Mouse (Mus musculus) intestine, embryonic 16.5 days (tissue): ENCODE data around the gene Pcnp. TPM values are rescaled to one million over a fixed set of nuclear protein-coding genes. Genes with fewer than 3 reads are reported as not detected.
A peak's percentile ranks its signal among the peaks of the same experiment; 100 is the strongest.

Experiments used
- ATAC-seq: fragments of 200-750 bp; cut with Nextera tagmentation; 2 replicates; pipeline ENCODE4 v1.8.0; 2017; ENCODE audit warnings: moderate TSS enrichment, moderate library complexity
- H3K27ac ChIP-seq: fragments of 300-500 bp; sonication (generic); 2 replicates; pipeline ENCODE4 v1.5.1; 2014; ENCODE audit warnings: mild to moderate bottlenecking, low read length
- H3K27me3 ChIP-seq: fragments of 300-500 bp; sonication (generic); replicated peaks from 2 replicates; pipeline ENCODE4 v1.6.1; 2014; ENCODE audit warnings: low read length, control low read depth, mixed read lengths; ENCODE audit not compliant: control insufficient read depth, insufficient read depth
- H3K36me3 ChIP-seq: fragments of 300-500 bp; sonication (generic); 2 replicates; pipeline ENCODE4 v1.6.1; 2014; ENCODE audit warnings: low read length, control low read depth; ENCODE audit not compliant: control insufficient read depth, insufficient read depth
- H3K4me1 ChIP-seq: fragments of 300-500 bp; sonication (generic); 2 replicates; pipeline ENCODE4 v1.6.1; 2014; ENCODE audit warnings: low read length, control low read depth, mixed read lengths; ENCODE audit not compliant: control insufficient read depth, insufficient read depth
- H3K4me2 ChIP-seq: fragments of 300-500 bp; sonication (generic); 2 replicates; pipeline ENCODE4 v1.6.1; 2014; ENCODE audit warnings: low read depth, low read length, control low read depth
- H3K4me3 ChIP-seq: fragments of 300-500 bp; sonication (generic); 2 replicates; pipeline ENCODE4 v1.5.1; 2014; ENCODE audit warnings: mild to moderate bottlenecking, low read length
- H3K9ac ChIP-seq: fragments of 300-500 bp; sonication (generic); 2 replicates; pipeline ENCODE4 v1.6.1; 2014; ENCODE audit warnings: low read depth, low read length
- H3K9me3 ChIP-seq: fragments of 300-500 bp; sonication (generic); 2 replicates; pipeline ENCODE4 v1.6.1; 2016; ENCODE audit warnings: low read length, control low read depth; ENCODE audit not compliant: control insufficient read depth
- WGBS: fragments of 180-500 bp; shearing (Covaris S2); extraction: QIAGEN DNeasy Blood & Tissue Kit; methylation state at CpG from one replicate; pipeline ENCODE4 v1.1.7; 2014; 5-methylcytosine and 5-hydroxymethylcytosine counted together
- polyA plus RNA-seq: library from polyadenylated mRNA; unstranded; fragments of >200 nt; fragmentation: Nextera tagmentation; extraction: Ambion mirVana; gene quantifications from 2 replicates; pipeline ENCODE4 v1.2.1, GENCODE M21; 2015

Pcnp gene
- polyA plus RNA-seq, 1 experiment from 2014 or later: 177 TPM

GRCm38 (mm10) chr16:56038090-56038489 lies 8.6 kb upstream of the Pcnp start:
- ATAC-seq: peak; percentile 33; the same call in 1 of the 2 replicates
- peak overlapping the region; percentile 91 for H3K27ac ChIP-seq
- no peaks in the 10 kb centered on the region for H3K27me3 ChIP-seq
- H3K9ac ChIP-seq: peak overlapping the region; percentile 93
- peak overlapping the region; percentile 51 for H3K4me2 ChIP-seq
- H3K4me3 ChIP-seq: peak overlapping the region; percentile 91
- peaks cover 3% of the 10 kb centered on the region for H3K36me3 ChIP-seq
- peaks cover 13% of the 10 kb centered on the region for H3K4me1 ChIP-seq
- WGBS: 27% methylated on average over 8 of the region's 8 CpGs
- H3K9me3 ChIP-seq: no peaks in the 10 kb centered on the region

- Histone ChIP-seq H3K4me1 (peaks cover 13% of the 10 kb centered on the region), H3K27me3 (no peaks in the 10 kb centered on the region), H3K36me3 (peaks cover 4% of the 10 kb centered on the region), H3K4me3 (peak within 1 kb of the TSS; percentile 91), H3K9me3 (no peaks in the 10 kb centered on the region), H3K4me2 (peak within 1 kb of the TSS; percentile 65), H3K27ac (peak within 1 kb of the TSS; percentile 91), H3K9ac (peak within 1 kb of the TSS; percentile 93)
- ATAC-seq: peak; percentile 100
- WGBS: under 1% methylated on average over 59 of the region's 63 CpGs
These were observed 7.8 kb upstream of the Pcnp start, which contains the start of gene Trmt10c for GRCm38 (mm10) chr16:56037138-56038010. Trmt10c (minus strand) TSS chr16:56037819.

GRCm38 (mm10) chr16:56036501-56036900 lies 7.0 kb upstream of the Pcnp start:
- no peak overlapping the region for H3K27ac ChIP-seq
- H3K4me1 ChIP-seq: peaks cover 13% of the 10 kb centered on the region
- no peaks in the 10 kb centered on the region for H3K27me3 ChIP-seq
- peaks cover 6% of the 10 kb centered on the region for H3K36me3 ChIP-seq
- peak overlapping the region; percentile 61 for H3K9ac ChIP-seq
- peak overlapping the region; percentile 91 for H3K4me3 ChIP-seq
- no peaks in the 10 kb centered on the region for H3K9me3 ChIP-seq
- no peak for ATAC-seq
- 46% methylated on average over 6 of the region's 6 CpGs for WGBS
- peak overlapping the region; percentile 65 for H3K4me2 ChIP-seq

- Histone ChIP-seq H3K9me3 (no peaks in the 10 kb centered on the region), H3K4me2 (no peak overlapping the region), H3K4me3 (no peak overlapping the region), H3K27ac (no peak overlapping the region), H3K36me3 (peaks cover 6% of the 10 kb centered on the region), H3K9ac (no peak overlapping the region), H3K4me1 (peaks cover 22% of the 10 kb centered on the region), H3K27me3 (no peaks in the 10 kb centered on the region)
- WGBS: 97% methylated on average over 6 of the region's 6 CpGs
- no peak for ATAC-seq
These were observed 5.0 kb upstream of the Pcnp start for GRCm38 (mm10) chr16:56034566-56034965.

GRCm38 (mm10) chr16:56028722-56029551 lies 602 bp downstream of the Pcnp start:
- Histone ChIP-seq H3K9ac (peak overlapping the region; percentile 97), H3K4me2 (peak overlapping the region; percentile 72), H3K4me3 (peak overlapping the region; percentile 90), H3K27ac (peak overlapping the region; percentile 86), H3K36me3 (peaks cover 7% of the 10 kb centered on the region; the same call in 1 of the 2 replicates), H3K27me3 (no peaks in the 10 kb centered on the region), H3K9me3 (no peaks in the 10 kb centered on the region), H3K4me1 (peaks cover 19% of the 10 kb centered on the region)
- WGBS: under 1% methylated on average over 62 of the region's 62 CpGs
- ATAC-seq: peak; percentile 94

GRCm38 (mm10) chr16:56027854-56028629 lies 1.5 kb downstream of the Pcnp start:
- H3K4me3 ChIP-seq: peak overlapping the region; percentile 90
- 41% methylated on average over 12 of the region's 12 CpGs for WGBS
- H3K4me1 ChIP-seq: peaks cover 19% of the 10 kb centered on the region
- H3K9ac ChIP-seq: peak overlapping the region; percentile 97
- H3K4me2 ChIP-seq: peak overlapping the region; percentile 72
- peaks cover 7% of the 10 kb centered on the region; the same call in 1 of the 2 replicates for H3K36me3 ChIP-seq
- no peak for ATAC-seq
- H3K9me3 ChIP-seq: no peaks in the 10 kb centered on the region
- no peak overlapping the region for H3K27ac ChIP-seq
- no peaks in the 10 kb centered on the region for H3K27me3 ChIP-seq

GRCm38 (mm10) chr16:56019660-56020059 lies 9.9 kb downstream of the Pcnp start:
- Histone ChIP-seq H3K4me2 (no peak overlapping the region), H3K9me3 (no peaks in the 10 kb centered on the region), H3K27me3 (no peaks in the 10 kb centered on the region), H3K4me3 (no peak overlapping the region), H3K36me3 (peaks cover 13% of the 10 kb centered on the region), H3K9ac (no peak overlapping the region), H3K4me1 (no peaks in the 10 kb centered on the region), H3K27ac (no peak overlapping the region)
- WGBS: 96% methylated on average over 7 of the region's 7 CpGs
- ATAC-seq: no peak

- H3K4me1 ChIP-seq: no peaks in the 10 kb centered on the region
- H3K27ac ChIP-seq: no peak overlapping the region
- H3K27me3 ChIP-seq: no peaks in the 10 kb centered on the region
- H3K9ac ChIP-seq: no peak overlapping the region
- 62% methylated on average over 7 of the region's 7 CpGs for WGBS
- peaks cover 18% of the 10 kb centered on the region for H3K36me3 ChIP-seq
- no peak for ATAC-seq
- H3K4me2 ChIP-seq: no peak overlapping the region
- no peak overlapping the region for H3K4me3 ChIP-seq
- H3K9me3 ChIP-seq: no peaks in the 10 kb centered on the region
These were observed 15.5 kb downstream of the Pcnp start for GRCm38 (mm10) chr16:56014076-56014475.
